Mouse (Mus musculus) lung, embryonic 16.5 days (tissue): ENCODE data around the gene Zdhhc3. TPM values are rescaled to one million over a fixed set of nuclear protein-coding genes. Genes with fewer than 3 reads are reported as not detected.

Source experiments
- ATAC-seq: fragments of 200-750 bp; cut with Nextera tagmentation; 2 replicates; pipeline ENCODE4 v1.8.0; 2017; ENCODE audit warnings: low read depth, mild to moderate bottlenecking, moderate library complexity
- H3K27ac ChIP-seq: fragments of 300-500 bp; sonication (generic); 2 replicates; pipeline ENCODE4 v1.5.1; 2014; ENCODE audit warnings: mild to moderate bottlenecking, control low read depth, low read length
- H3K27me3 ChIP-seq: fragments of 300-500 bp; sonication (generic); 2 replicates; pipeline ENCODE4 v1.6.1; 2014; ENCODE audit warnings: low read depth, low read length, mixed read lengths; ENCODE audit not compliant: control insufficient read depth, insufficient read depth
- H3K36me3 ChIP-seq: fragments of 300-500 bp; sonication (generic); 2 replicates; pipeline ENCODE4 v1.6.1; 2014; ENCODE audit warnings: low read length; ENCODE audit not compliant: control insufficient read depth, insufficient read depth
- H3K4me1 ChIP-seq: fragments of 300-500 bp; sonication (generic); replicated peaks from 2 replicates; pipeline ENCODE4 v1.6.1; 2014; ENCODE audit warnings: low read length, mixed read lengths; ENCODE audit not compliant: control insufficient read depth, insufficient read depth
- H3K4me2 ChIP-seq: fragments of 300-500 bp; sonication (generic); 2 replicates; pipeline ENCODE4 v1.6.1; 2014; ENCODE audit warnings: low read depth, low read length, control low read depth
- H3K4me3 ChIP-seq: fragments of 300-500 bp; sonication (generic); 2 replicates; pipeline ENCODE4 v1.5.1; 2014; ENCODE audit warnings: mild to moderate bottlenecking, low read length, control low read depth
- H3K9ac ChIP-seq: fragments of 300-500 bp; sonication (generic); 2 replicates; pipeline ENCODE4 v1.6.1; 2014; ENCODE audit warnings: low read length, control low read depth
- H3K9me3 ChIP-seq: fragments of 300-500 bp; sonication (generic); 2 replicates; pipeline ENCODE4 v1.6.1; 2016; ENCODE audit warnings: low read length; ENCODE audit not compliant: control insufficient read depth
- WGBS: fragments of 180-500 bp; shearing (Covaris S2); extraction: QIAGEN DNeasy Blood & Tissue Kit; methylation state at CpG from one replicate; pipeline ENCODE4 v1.1.7; 2014; 5-methylcytosine and 5-hydroxymethylcytosine counted together
- polyA plus RNA-seq: library from polyadenylated mRNA; unstranded; fragments of >200 nt; fragmentation: Nextera tagmentation; extraction: Ambion mirVana; gene quantifications from 2 replicates; pipeline ENCODE4 v1.2.1, GENCODE M21; 2015

Zdhhc3 gene
- polyA plus RNA-seq, 1 experiment from 2014 or later = 74.6 TPM

DNA sequence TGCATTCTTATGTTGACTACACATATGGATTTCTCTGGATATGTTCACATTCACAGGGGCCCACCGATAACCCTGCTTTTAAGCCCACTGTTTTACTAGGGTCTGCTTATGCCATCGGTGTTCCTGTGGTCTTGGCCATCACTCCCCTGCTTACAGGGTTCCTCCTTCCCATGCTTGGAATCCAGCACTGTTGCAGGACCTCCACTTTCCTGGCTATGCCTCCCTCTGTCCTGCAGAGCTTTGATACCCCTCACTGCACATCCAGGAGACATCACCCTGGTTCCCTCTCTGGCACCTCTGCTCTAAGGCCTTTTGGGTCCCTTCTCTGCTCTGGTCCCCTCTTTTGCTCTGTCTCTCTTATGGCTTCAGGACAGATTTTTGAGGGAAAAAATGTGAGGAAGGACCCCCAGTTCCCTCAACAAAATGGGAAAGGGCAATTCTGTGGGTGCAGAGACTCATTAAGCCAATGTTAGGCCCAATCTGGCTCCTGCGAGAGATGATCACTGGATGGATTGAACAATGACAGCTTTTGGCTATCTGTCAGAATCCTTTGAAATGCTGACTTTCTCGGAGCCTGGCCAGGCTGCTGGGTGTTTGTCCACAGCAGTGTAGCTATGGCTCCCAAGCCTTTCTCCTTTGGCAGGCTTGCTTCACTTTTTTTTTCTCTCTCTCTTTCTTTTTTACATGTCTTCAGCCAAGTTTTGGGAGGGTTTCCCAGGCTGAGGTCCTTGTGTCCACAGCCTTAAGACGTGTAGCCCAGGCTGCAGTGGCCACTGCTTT lies 37.4 kb upstream of the Zdhhc3 start, which contains the start of gene Clec3b:
Gene Clec3b (plus strand): TSS at position 706 of the 780 bp plus-strand sequence.
- Histone ChIP-seq H3K9me3 (no peaks in the 10 kb centered on the region; the same call in 1 of the 2 replicates), H3K27ac (peak within 1 kb of the TSS; percentile 75), H3K4me2 (peak within 1 kb of the TSS; percentile 18; the same call in 1 of the 2 replicates), H3K9ac (no peak within 1 kb of the TSS), H3K36me3 (no peaks in the 10 kb centered on the region), H3K4me1 (peaks cover 22% of the 10 kb centered on the region), H3K4me3 (no peak within 1 kb of the TSS), H3K27me3 (no peaks in the 10 kb centered on the region)
- ATAC-seq = peak; percentile 72
- 65% methylated on average over 5 of the region's 5 CpGs for WGBS

DNA sequence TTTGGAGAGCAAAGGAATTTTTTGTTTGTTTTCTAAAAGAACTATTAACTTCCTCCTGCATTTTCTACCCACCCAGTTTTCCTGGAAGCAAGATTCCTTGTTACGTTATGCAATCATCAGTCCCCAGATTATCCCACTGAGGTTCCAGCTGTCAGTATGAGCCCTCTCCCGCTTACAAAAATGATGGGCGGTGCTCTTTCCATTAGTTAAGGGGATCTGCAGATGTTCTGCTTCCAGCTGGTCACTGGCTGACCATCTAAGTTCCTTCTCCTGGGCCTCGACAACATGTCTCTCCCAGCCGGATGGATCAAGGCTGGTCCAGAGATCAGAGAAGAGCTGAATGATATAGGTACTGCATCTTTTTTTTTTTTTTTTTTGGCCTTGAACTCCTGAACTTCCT lies 35.4 kb upstream of the Zdhhc3 start:
- ATAC-seq = peak; percentile 74
- H3K36me3 ChIP-seq = peaks cover 4% of the 10 kb centered on the region; the same call in 1 of the 2 replicates
- H3K4me3 ChIP-seq = no peak overlapping the region
- H3K27me3 ChIP-seq = no peaks in the 10 kb centered on the region
- peaks cover 9% of the 10 kb centered on the region for H3K9me3 ChIP-seq
- WGBS = 44% methylated on average over 5 of the region's 5 CpGs
- H3K4me2 ChIP-seq = no peak overlapping the region
- peaks cover 22% of the 10 kb centered on the region for H3K4me1 ChIP-seq
- no peak overlapping the region for H3K9ac ChIP-seq
- H3K27ac ChIP-seq = peak overlapping the region; percentile 73

DNA sequence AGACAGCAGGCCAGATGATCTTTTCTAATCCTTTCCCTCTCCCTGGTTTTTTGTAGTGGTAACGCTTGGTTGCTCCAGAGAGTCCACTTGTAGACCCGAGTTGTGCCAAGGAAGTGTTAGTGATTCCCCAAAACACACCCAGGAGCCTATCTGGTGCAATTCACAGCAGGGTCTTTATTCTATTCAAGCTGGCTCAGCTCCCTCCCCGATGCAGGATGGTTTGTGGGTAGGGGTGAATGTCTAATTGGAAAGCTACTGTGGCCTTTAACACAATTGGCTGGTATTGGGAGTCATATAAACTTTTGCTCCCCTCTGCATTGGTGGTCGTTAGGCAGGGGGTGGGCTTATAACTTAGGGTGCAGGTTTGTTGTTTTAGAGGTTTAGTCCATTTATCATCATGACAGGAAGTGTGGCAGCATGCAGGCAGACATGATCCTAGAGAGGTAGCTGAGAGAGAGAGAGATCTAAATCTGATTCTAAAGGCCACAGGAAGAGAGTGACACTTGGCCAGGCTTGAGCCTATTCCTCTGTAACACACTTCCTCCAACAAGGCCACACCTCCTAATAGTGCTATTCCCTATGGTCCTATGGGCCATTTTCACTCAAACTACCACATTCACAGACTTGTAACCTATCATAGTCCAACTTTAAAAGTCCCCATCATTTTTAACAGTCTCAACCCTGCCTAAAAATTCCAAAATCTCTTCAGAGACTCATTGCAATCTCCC lies 27.0 kb upstream of the Zdhhc3 start:
- ATAC-seq = no peak
- Histone ChIP-seq H3K9ac (no peak overlapping the region), H3K27ac (peak overlapping the region; percentile 82), H3K4me1 (peaks cover 19% of the 10 kb centered on the region), H3K27me3 (no peaks in the 10 kb centered on the region), H3K36me3 (peaks cover 33% of the 10 kb centered on the region), H3K9me3 (peaks cover 5% of the 10 kb centered on the region), H3K4me3 (no peak overlapping the region), H3K4me2 (no peak overlapping the region)
- WGBS = 69% methylated on average over 4 of the region's 4 CpGs

DNA sequence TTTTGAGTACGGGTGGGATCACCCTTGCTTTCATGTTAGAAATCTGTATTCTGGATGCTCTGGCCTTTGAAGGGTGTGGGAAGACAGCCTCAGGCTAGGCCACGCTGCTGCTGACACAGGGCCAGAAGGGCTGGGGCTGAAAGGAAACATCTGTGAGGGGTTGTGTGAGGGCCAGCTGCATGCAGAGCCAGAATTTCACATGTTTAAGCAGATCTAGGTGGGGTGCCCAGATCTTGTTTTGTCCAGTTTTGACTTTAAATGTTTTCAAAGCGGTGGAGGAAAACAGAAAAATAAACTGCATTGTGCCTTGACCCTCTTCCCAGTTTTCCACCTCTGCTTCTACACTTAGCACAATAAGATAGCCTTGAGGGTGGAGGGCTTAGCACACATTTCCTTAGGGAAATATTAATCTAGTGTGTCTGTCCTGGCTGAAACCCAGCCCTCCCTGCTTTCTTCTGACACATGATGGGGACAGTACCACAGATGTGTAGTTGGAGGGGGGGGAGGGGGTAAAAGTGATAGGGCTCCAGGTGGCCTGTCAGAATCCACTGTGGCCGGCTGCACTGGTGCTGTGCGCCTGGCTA lies 26.0 kb upstream of the Zdhhc3 start:
- peaks cover 19% of the 10 kb centered on the region for H3K4me1 ChIP-seq
- H3K4me3 ChIP-seq = no peak overlapping the region
- 36% methylated on average over 5 of the region's 5 CpGs for WGBS
- peak overlapping the region; percentile 82 for H3K27ac ChIP-seq
- H3K27me3 ChIP-seq = no peaks in the 10 kb centered on the region
- H3K9me3 ChIP-seq = peaks cover under 1% of the 10 kb centered on the region
- H3K36me3 ChIP-seq = peaks cover 38% of the 10 kb centered on the region
- peak; percentile 96 for ATAC-seq
- H3K9ac ChIP-seq = no peak overlapping the region
- no peak overlapping the region for H3K4me2 ChIP-seq

DNA sequence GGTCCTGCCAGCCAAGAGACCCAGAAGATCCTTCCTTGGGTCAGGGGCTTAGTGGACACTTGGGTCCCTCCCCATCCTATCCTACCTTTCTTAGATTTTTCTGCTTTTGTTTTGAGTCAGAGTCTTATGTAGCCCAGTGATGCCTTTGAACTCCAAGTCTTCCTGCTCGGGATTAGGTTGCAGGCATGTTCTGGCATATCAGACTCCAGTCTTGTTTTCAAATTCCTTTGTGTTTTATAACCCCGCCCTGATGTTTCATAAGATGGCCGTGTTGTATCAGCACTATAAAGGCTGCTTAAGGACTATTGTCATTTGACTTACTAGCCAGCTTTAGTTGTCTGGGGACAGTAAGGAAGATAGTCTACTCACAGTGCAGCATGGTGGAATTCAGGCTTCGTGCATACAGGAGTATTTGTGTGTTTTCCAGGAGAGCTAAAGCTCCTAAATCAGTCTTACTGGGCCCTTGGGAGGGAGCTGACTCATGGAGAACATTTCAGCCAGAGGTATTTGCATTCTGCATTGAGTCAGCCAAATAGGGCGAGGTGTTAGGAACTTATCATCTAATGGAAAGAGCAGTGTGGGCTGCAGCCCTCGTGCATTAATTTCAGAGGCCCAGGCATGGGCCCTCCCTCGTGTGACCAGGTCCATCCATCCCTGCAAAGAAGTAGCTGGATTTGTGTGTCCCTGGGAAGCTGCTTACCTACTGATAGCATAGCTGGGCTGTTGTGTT lies 24.1 kb upstream of the Zdhhc3 start:
- H3K36me3 ChIP-seq = peaks cover 46% of the 10 kb centered on the region
- no peak overlapping the region for H3K27ac ChIP-seq
- no peak overlapping the region for H3K4me3 ChIP-seq
- WGBS = 76% methylated on average over 7 of the region's 7 CpGs
- no peaks in the 10 kb centered on the region for H3K27me3 ChIP-seq
- no peak for ATAC-seq
- no peaks in the 10 kb centered on the region for H3K9me3 ChIP-seq
- no peak overlapping the region for H3K4me2 ChIP-seq
- peaks cover 19% of the 10 kb centered on the region for H3K4me1 ChIP-seq
- H3K9ac ChIP-seq = no peak overlapping the region

DNA sequence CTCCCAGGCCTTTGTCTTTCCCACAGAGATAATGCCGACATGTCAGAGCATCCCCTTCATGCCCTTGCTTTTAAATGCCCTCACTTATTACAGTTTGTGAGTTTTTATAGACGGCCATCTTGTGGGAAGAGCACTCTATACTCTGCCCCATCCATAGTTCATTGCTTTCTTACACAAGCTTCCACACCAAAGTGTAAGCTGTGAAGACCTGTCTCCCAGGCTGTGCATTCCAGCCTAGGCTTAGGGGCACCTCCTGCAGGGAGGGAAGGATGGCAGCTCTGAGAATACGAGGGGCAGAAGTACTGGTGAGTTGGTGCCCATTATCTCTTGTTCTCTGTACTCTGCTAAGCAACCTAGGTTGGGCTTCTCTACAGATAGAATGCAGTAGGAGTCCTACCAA lies 20.0 kb upstream of the Zdhhc3 start:
- Histone ChIP-seq H3K27me3 (no peaks in the 10 kb centered on the region), H3K27ac (no peak overlapping the region), H3K36me3 (peaks cover 64% of the 10 kb centered on the region), H3K4me1 (no peaks in the 10 kb centered on the region), H3K4me3 (no peak overlapping the region), H3K9me3 (no peaks in the 10 kb centered on the region), H3K9ac (no peak overlapping the region), H3K4me2 (no peak overlapping the region)
- no peak for ATAC-seq
- 86% methylated on average over 3 of the region's 3 CpGs for WGBS

DNA sequence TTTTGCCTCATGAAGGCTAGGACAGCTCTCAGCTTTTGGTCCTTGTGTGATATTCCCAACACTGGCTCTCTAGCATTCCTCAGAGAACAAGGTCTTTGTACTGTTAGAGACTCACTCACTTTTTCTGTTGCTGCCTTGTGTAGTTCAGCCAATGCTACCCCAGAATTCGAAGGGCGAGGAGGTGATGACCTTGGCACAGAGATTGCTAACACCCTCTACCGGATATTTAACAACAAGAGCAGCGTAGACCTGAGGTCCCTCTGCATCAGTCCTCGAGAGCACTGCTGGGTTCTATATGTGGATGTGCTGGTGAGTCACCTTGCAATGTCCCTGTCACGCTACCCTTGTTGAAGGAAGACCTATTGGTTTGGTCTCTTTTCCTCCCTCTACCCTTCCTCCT lies 14.7 kb upstream of the Zdhhc3 start:
- H3K4me1 ChIP-seq = no peaks in the 10 kb centered on the region
- no peak for ATAC-seq
- WGBS = 95% methylated on average over 6 of the region's 6 CpGs
- no peaks in the 10 kb centered on the region for H3K9me3 ChIP-seq
- H3K9ac ChIP-seq = no peak overlapping the region
- no peak overlapping the region for H3K27ac ChIP-seq
- no peak overlapping the region for H3K4me2 ChIP-seq
- H3K4me3 ChIP-seq = no peak overlapping the region
- H3K27me3 ChIP-seq = no peaks in the 10 kb centered on the region
- H3K36me3 ChIP-seq = peaks cover 35% of the 10 kb centered on the region

DNA sequence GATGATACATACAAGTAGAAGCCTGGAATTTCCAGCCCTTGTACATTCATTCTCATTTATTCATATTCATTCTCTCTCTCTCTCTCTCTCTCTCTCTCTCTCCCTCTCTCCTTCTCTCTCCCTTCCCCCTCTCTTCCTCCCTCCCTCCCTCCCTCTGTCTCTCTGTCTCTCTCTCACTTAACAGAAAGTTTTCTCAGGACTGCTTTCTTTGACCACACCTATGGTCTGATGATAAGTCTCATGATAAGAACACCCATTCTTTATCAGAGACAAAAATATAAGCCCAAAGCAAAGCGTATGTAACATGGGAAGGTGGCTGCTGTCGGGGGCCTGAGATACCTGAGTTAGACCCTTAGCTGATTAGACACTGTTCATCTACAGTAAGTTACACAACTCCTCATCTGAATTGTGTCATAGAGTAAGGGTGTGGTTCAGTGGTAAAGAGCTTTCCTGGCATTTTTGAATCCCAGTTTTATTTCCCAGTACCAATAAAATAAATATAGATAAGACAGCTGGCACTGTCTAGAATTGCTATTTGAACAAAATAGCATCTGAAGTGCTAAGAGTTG lies 11.5 kb upstream of the Zdhhc3 start:
- Histone ChIP-seq H3K36me3 (peaks cover 24% of the 10 kb centered on the region), H3K27me3 (no peaks in the 10 kb centered on the region), H3K4me1 (no peaks in the 10 kb centered on the region), H3K9me3 (no peaks in the 10 kb centered on the region), H3K4me2 (no peak overlapping the region), H3K9ac (no peak overlapping the region), H3K4me3 (no peak overlapping the region), H3K27ac (no peak overlapping the region)
- WGBS = 99% methylated on average over 2 of the region's 2 CpGs
- no peak for ATAC-seq
